Mouse (Mus musculus): ENCODE results near the gene Xbp1. TPM values are rescaled to one million over a fixed set of nuclear protein-coding genes. Genes with fewer than 3 reads are reported as not detected.

Xbp1 gene
- 86.1 and 89.2 TPM in 2 replicates for polyA plus RNA-seq (2021; fragmentation: Nextera tagmentation)
- long read RNA-seq, experiment 1, transcript Xbp1-201 (5 exons, 2,129 nt), result major isoform, 197 of 227 reads
- long read RNA-seq, experiment 1, partial matches to known transcripts, result 2 of 227 reads
- long read RNA-seq, experiment 1, other reads (novel, unspliced or antisense), result 23 of 227 reads
- long read RNA-seq, experiment 2, transcript Xbp1-204 (4 exons, 897 nt), result minor isoform, 6 of 767 reads
- long read RNA-seq, experiment 2, transcript Xbp1-201 (5 exons, 2,129 nt), result major isoform, 720 of 767 reads
- long read RNA-seq, experiment 2, partial matches to known transcripts, result 12 of 767 reads
- long read RNA-seq, experiment 2, other reads (novel, unspliced or antisense), result 28 of 767 reads

DNA sequence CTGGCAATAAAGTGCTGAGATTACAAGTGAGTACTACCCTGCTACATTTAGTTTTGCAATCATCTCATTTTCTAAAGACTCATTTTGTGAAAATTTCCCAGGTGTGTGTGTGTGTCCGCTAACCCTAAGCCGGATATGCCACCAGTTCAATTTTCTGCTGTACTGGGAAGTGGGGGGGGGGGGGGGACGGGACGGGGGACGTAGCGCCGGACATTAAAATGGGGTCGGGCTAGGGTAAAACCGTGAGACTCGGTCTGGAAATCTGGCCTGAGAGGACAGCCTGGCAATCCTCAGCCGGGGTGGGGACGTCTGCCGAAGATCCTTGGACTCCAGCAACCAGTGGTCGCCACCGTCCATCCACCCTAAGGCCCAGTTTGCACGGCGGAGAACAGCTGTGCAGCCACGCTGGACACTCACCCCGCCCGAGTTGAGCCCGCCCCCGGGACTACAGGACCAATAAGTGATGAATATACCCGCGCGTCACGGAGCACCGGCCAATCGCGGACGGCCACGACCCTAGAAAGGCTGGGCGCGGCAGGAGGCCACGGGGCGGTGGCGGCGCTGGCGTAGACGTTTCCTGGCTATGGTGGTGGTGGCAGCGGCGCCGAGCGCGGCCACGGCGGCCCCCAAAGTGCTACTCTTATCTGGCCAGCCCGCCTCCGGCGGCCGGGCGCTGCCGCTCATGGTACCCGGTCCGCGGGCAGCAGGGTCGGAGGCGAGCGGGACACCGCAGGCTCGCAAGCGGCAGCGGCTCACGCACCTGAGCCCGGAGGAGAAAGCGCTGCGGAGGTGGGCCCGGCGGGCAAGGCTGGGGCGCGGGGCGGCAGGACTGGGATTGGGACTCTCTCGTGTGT is at the start of gene Xbp1:
Gene Xbp1, plus strand, starts transcription at position 248 of the 854 bp plus-strand sequence.

DNA sequence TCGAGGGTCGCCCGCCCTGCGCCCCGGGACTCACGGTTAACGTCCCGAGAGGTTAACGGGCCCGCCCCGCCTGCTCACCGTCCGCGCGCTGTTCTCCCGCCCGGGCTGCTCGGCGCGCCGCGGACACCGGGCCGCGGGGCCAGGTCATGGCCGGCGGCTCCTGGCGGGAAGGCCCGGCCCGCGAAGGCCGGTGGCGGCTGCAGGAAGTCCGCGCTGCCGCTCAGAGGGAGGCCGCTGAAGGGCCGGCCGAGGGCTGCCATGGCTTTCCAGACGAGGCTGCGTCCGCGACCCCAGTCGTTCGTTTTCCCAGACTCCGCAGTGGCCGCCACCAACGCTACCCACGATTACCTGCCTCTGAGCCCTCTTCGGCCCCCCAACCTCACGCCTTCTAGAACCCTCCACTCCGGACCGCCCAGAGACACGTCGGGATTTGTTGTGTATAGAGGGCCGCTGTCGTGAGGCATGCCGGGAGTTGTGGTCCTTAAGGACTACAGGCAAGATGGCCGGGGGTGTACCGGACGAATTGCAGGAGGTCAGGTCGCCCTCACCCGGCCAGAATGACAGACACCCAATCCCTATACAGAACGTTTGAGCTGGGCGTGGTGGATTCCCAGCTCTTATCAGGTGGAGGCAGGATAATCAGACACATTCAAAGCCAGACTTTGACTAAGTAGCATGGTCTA is 21.5 kb downstream of the Xbp1 start, which contains the start of gene Ccdc117:
Gene Ccdc117, minus strand, starts transcription at position 389 of the 683 bp plus-strand sequence.

DNA sequence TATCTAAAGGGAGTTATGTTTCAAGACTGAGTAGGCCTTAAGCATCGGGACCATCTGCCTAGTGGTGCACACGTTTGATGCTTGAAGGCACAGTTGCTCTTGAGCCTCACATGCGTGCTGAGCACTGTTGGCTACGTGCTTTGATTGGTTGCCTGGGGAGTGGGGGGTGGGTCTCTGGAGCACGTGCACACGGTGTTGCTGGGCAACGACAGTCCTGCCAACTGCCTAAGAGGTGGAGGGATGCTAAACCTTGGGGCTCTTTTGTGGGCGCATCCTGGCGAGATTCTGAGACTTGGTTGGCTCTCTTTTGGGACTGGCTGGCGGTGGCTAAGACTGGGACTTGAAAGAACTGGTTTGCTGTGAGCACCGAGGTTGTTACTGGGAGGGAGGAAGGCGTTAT is 49.0 kb downstream of the Xbp1 start, which contains the start of gene Ankrd36:
Gene Ankrd36, plus strand, starts transcription at position 211 of the 400 bp plus-strand sequence.

Other genes starting within 250 kb of the Xbp1 start
- gene Znrf3, start 75.8 kb upstream of the Xbp1 start, polyA plus RNA-seq (2021; fragmentation: Nextera tagmentation), result 12.6 and 22.4 TPM in 2 replicates
- gene Ccdc117, start 21.5 kb downstream of the Xbp1 start, polyA plus RNA-seq (2021; fragmentation: Nextera tagmentation), result 4.7 and 6.4 TPM in 2 replicates
- not detected in 2 replicates for gene Ankrd36, start 49.0 kb downstream of the Xbp1 start, polyA plus RNA-seq (2021; fragmentation: Nextera tagmentation)
- gene Mrps24, start 195.0 kb downstream of the Xbp1 start, polyA plus RNA-seq (2021; fragmentation: Nextera tagmentation), result 294 and 300 TPM in 2 replicates
- gene Urgcp, start 241.7 kb downstream of the Xbp1 start, polyA plus RNA-seq (2021; fragmentation: Nextera tagmentation), result 30.4 and 33.6 TPM in 2 replicates

Measured in layer of hippocampus, adult 6 months (tissue).